In genomic region chr2:164443460-164444000, GRCm38 (mm10) we compare ENCODE assay signal across 8 mouse cellular contexts. TPM values are rescaled to one million over a fixed set of nuclear protein-coding genes. Genes with fewer than 3 reads are reported as not detected.
DNase-seq lines count a peak whose midpoint lies in the region; ATAC-seq and TF ChIP-seq lines count a peak whose summit lies in the region.

Gene Sdc4, minus strand, starts transcription at chr2:164443887.

- no peaks in the 10 kb centered on the region for H3K9me3 ChIP-seq in forebrain, embryonic 11.5 days (ENCODE audit: control insufficient read depth, low read length)
- no peaks in the 10 kb centered on the region for H3K9me3 ChIP-seq in liver, embryonic 12.5 days (replicated peaks)

- ATAC-seq in forebrain, embryonic 11.5 days (replicated peaks; ENCODE audit: low FRiP score), result 0 out of 2 replicates have a peak, but pooled peaks have one; percentile 17
- no peak for ATAC-seq in hematopoietic stem cell, adult 5-6 weeks (replicated peaks in 1 of 2; ENCODE audit: insufficient read depth in 1 of 2, low FRiP score in 2 of 2, low TSS enrichment in 1 of 2, low read depth in 1 of 2, poor library complexity in 2 of 2, severe bottlenecking in 2 of 2)
- ATAC-seq in liver, embryonic 12.5 days, result no peak

- peak; percentile 39 for DNase-seq in embryo, embryonic 10 days (ENCODE audit: low spot score)
- no peak for DNase-seq in embryo, embryonic 10.5 days (ENCODE audit: low spot score)
- DNase-seq in forebrain, embryonic 11.5 days (ENCODE audit: low spot score), result no peak
- DNase-seq in yolk sac, embryonic 10.5 days (ENCODE audit: low spot score), result peak; percentile 49
- DNase-seq in cerebellum, adult 9-10 months, result no peak

- peaks cover 45% of the 10 kb centered on the region for H3K79me2 ChIP-seq in C2C12 (ENCODE audit: control insufficient read depth, insufficient read depth)

- H3K79me3 ChIP-seq in C2C12 (ENCODE audit: low read depth), result peaks cover 40% of the 10 kb centered on the region

- H3K4me1 ChIP-seq in forebrain, embryonic 11.5 days (replicated peaks; ENCODE audit: control insufficient read depth, insufficient read depth, low read length), result peaks cover 9% of the 10 kb centered on the region
- 0 out of 2 replicates have a peak, but pooled peaks cover 4% of the 10 kb centered on the region for H3K4me1 ChIP-seq in liver, embryonic 12.5 days

- H3K27me3 ChIP-seq in C2C12 (ENCODE audit: control insufficient read depth, insufficient read depth, insufficient read length), result no peaks in the 10 kb centered on the region
- peaks cover 5% of the 10 kb centered on the region; the same call in 1 of the 2 replicates for H3K27me3 ChIP-seq in forebrain, embryonic 11.5 days (ENCODE audit: control insufficient read depth, insufficient read depth, low read length)
- peaks cover 59% of the 10 kb centered on the region for H3K27me3 ChIP-seq in liver, embryonic 12.5 days (replicated peaks)

- TF ChIP-seq CTCF in C2C12 (IDR thresholded peaks at IDR 0.05; ENCODE audit: control insufficient read depth, insufficient read depth, insufficient read length), result no peak

- peak within 1 kb of the TSS; percentile 73 for H3K9ac ChIP-seq in forebrain, embryonic 11.5 days (ENCODE audit: low read length)
- peak within 1 kb of the TSS; percentile 62 for H3K9ac ChIP-seq in liver, embryonic 12.5 days

- peak within 1 kb of the TSS; percentile 90 for H3K4me2 ChIP-seq in forebrain, embryonic 11.5 days (ENCODE audit: low read depth, low read length, severe bottlenecking)
- H3K4me2 ChIP-seq in liver, embryonic 12.5 days, result peak within 1 kb of the TSS; percentile 57

- H3K36me3 ChIP-seq in C2C12 (ENCODE audit: control insufficient read depth, insufficient read depth), result peaks cover 4% of the 10 kb centered on the region
- no peaks in the 10 kb centered on the region for H3K36me3 ChIP-seq in forebrain, embryonic 11.5 days (ENCODE audit: control insufficient read depth, insufficient read depth, low read length)
- H3K36me3 ChIP-seq in liver, embryonic 12.5 days, result no peaks in the 10 kb centered on the region

- peak within 1 kb of the TSS; percentile 78 for H3ac ChIP-seq in C2C12 (ENCODE audit: control insufficient read depth, insufficient read length, low read depth)

- peak within 1 kb of the TSS; percentile 94 for H3K4me3 ChIP-seq in C2C12 (ENCODE audit: insufficient read depth, poor library complexity, severe bottlenecking)
- peak within 1 kb of the TSS; percentile 56 for H3K4me3 ChIP-seq in forebrain, embryonic 11.5 days (ENCODE audit: low read depth, low read length)
- H3K4me3 ChIP-seq in liver, embryonic 12.5 days, result peak within 1 kb of the TSS; percentile 56

- 6% methylated on average over 18 of the region's 18 CpGs for WGBS in forebrain, embryonic 11.5 days
- 9% methylated on average over 18 of the region's 18 CpGs for WGBS in liver, embryonic 12.5 days (ENCODE audit: insufficient replicate concordance)

- no peak within 1 kb of the TSS for H3K27ac ChIP-seq in forebrain, embryonic 11.5 days (ENCODE audit: low read depth, low read length)
- no peak within 1 kb of the TSS for H3K27ac ChIP-seq in liver, embryonic 12.5 days

TF ChIP-seq in C2C12, 6 proteins besides CTCF, POLR2A, EP300 and RAD21:
- TF ChIP-seq MYOD1 (IDR thresholded peaks at IDR 0.05; ENCODE audit: control insufficient read depth, insufficient read length, low read depth) (no peak), FOSL1 (IDR thresholded peaks at IDR 0.05; ENCODE audit: insufficient read depth, low read length, poor library complexity, severe bottlenecking) (no peak), MYOG (IDR thresholded peaks at IDR 0.05; ENCODE audit: control insufficient read depth, extremely low read depth, insufficient read length) (no peak), CEBPB (IDR thresholded peaks at IDR 0.05; ENCODE audit: low read depth) (no peak), USF1 (IDR thresholded peaks at IDR 0.05; ENCODE audit: low read depth) (no peak), MAX (IDR thresholded peaks at IDR 0.05) (no peak)

RNA-seq across cellular contexts. Expression of gene Sdc4, which starts in this region (rescaled TPM):
- polyA plus RNA-seq in C2C12 (2012; fragmentation: generic; extraction: Trizol), result 124 TPM
- polyA plus RNA-seq in forebrain, embryonic 11.5 days (2014; fragmentation: Nextera tagmentation; extraction: Ambion mirVana), result 15.3 and 15.9 TPM in 2 replicates
- 11.6 and 17.7 TPM in 2 replicates for total RNA-seq in hematopoietic stem cell, adult 5-6 weeks (2017)
- 31.3 and 31.8 TPM in 2 replicates for polyA plus RNA-seq in liver, embryonic 12.5 days (2016; fragmentation: Nextera tagmentation; extraction: Ambion mirVana)

Comparison
In these comparisons a context has a peak if more than half of its experiments do, and no peak if none do; other contexts are left out.
1. DNase-seq: peak in embryo, embryonic 10 days (single experiment) and yolk sac, embryonic 10.5 days (single experiment); none in embryo, embryonic 10.5 days (single experiment), forebrain, embryonic 11.5 days (single experiment) and cerebellum, adult 9-10 months (single experiment).
2. Peak in every context shown above with its lines, with median percentiles within 50 percentile points of each other: H3K4me3 ChIP-seq.